Mouse (Mus musculus): ENCODE results near the gene Cpne1.
"Not testable (repeated sequence)": the region's sequence is repeated elsewhere in the genome, so short reads cannot be mapped to it uniquely, and the experiment has no call there.

Cpne1 gene

GRCm38 (mm10) chr2:156111358-156112079 lies at the start of gene Cpne1, which contains the start of gene Rbm12:
Gene Cpne1, minus strand, starts transcription at chr2:156111965.
Gene Rbm12, minus strand, starts transcription at chr2:156111978.
- peak; percentile 64 for DNase-seq (ENCODE audit: low read depth, low spot score)

GRCm38 (mm10) chr2:156151538-156151937 lies 39.8 kb upstream of the Cpne1 start:
- no peak for DNase-seq (ENCODE audit: low read depth, low spot score)

- no peak for DNase-seq (ENCODE audit: low read depth, low spot score)
Measured at GRCm38 (mm10) chr2:156147316-156147915, 35.7 kb upstream of the Cpne1 start.

- no peak for DNase-seq (ENCODE audit: low read depth, low spot score)
Measured at GRCm38 (mm10) chr2:156146272-156146989, 34.7 kb upstream of the Cpne1 start.

GRCm38 (mm10) chr2:156145486-156146130 lies 33.8 kb upstream of the Cpne1 start:
- DNase-seq (ENCODE audit: low read depth, low spot score): no peak

- DNase-seq (ENCODE audit: low read depth, low spot score): peak; percentile 87
Measured at GRCm38 (mm10) chr2:156143953-156144724, 32.4 kb upstream of the Cpne1 start, which contains the start of the genes Romo1 and Nfs1. Gene Romo1, plus strand, starts transcription at chr2:156144039. Gene Nfs1, minus strand, starts transcription at chr2:156144186.

GRCm38 (mm10) chr2:156143367-156143766 lies 31.6 kb upstream of the Cpne1 start:
- DNase-seq (ENCODE audit: low read depth, low spot score): no peak

GRCm38 (mm10) chr2:156142820-156143219 lies 31.1 kb upstream of the Cpne1 start:
- no peak for DNase-seq (ENCODE audit: low read depth, low spot score)

GRCm38 (mm10) chr2:156135695-156136094 lies 23.9 kb upstream of the Cpne1 start:
- no peak for DNase-seq (ENCODE audit: low read depth, low spot score)

- no peak for DNase-seq (ENCODE audit: low read depth, low spot score)
Measured at GRCm38 (mm10) chr2:156134161-156134560, 22.4 kb upstream of the Cpne1 start.

- DNase-seq (ENCODE audit: low read depth, low spot score): no peak
Measured at GRCm38 (mm10) chr2:156126992-156127391, 15.2 kb upstream of the Cpne1 start, which contains the start of gene Gm28036. Gene Gm28036, minus strand, starts transcription at chr2:156127092.

- DNase-seq (ENCODE audit: low read depth, low spot score): no peak
Measured at GRCm38 (mm10) chr2:156123731-156124130, 12.0 kb upstream of the Cpne1 start.

- no peak for DNase-seq (ENCODE audit: low read depth, low spot score)
Measured at GRCm38 (mm10) chr2:156119566-156119965, 7.8 kb upstream of the Cpne1 start.

- DNase-seq (ENCODE audit: low read depth, low spot score): not testable (repeated sequence)
Measured at GRCm38 (mm10) chr2:156112080-156112423, 287 bp upstream of the Cpne1 start.

GRCm38 (mm10) chr2:156110627-156111357 lies 973 bp downstream of the Cpne1 start:
- DNase-seq (ENCODE audit: low read depth, low spot score): peak; percentile 29

- DNase-seq (ENCODE audit: low read depth, low spot score): no peak
Measured at GRCm38 (mm10) chr2:156091926-156092325, 19.8 kb downstream of the Cpne1 start.

GRCm38 (mm10) chr2:156089799-156090198 lies 22.0 kb downstream of the Cpne1 start:
- DNase-seq (ENCODE audit: low read depth, low spot score): no peak

- no peak for DNase-seq (ENCODE audit: low read depth, low spot score)
Measured at GRCm38 (mm10) chr2:156087391-156088110, 24.2 kb downstream of the Cpne1 start.

GRCm38 (mm10) chr2:156084541-156084940 lies 27.2 kb downstream of the Cpne1 start:
- DNase-seq (ENCODE audit: low read depth, low spot score): no peak

- DNase-seq (ENCODE audit: low read depth, low spot score): no peak
Measured at GRCm38 (mm10) chr2:156080391-156080790, 31.4 kb downstream of the Cpne1 start.

Measured in telencephalon, adult 2 months (tissue).